Mouse (Mus musculus): ENCODE data around the gene Ncf2.

DNA sequence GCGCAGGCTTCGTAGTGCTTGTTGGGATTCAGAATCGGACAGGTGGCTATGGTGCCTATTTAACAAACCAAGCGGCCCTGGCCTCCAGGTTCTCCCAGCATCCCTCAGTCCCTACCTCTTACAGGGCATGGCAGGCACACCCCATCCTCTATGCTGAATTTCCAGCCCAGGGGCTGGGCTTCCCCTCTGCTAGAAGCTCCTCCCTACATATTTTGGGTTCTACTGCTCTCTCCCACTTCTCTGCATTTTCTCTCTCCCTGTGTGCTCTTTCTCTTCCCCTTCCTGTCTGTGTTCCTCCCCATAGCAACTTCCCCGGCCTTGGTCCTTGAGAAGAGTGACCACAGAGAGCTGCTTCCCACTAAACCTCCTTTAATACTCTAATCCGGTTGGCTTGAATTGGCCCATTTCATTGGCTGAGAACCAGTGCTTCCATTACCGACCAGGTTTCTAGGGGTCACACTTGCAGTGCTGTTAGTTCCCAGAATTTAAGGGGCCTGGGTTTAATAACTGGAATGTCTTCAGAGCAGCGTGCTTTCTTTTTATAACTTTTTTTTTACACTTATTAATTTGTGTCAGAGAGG is 3.2 kb upstream of the Ncf2 start:
- TF ChIP-seq CTCF (IDR thresholded peaks at IDR 0.05; ENCODE audit: borderline replicate concordance, insufficient read depth, low read depth, low read length) (no peak), POLR2A (IDR thresholded peaks at IDR 0.05; ENCODE audit: borderline replicate concordance, insufficient read depth, low read length) (no peak)
